Mouse (Mus musculus) G1E (cell line): Measurements from ENCODE around the gene Ms4a14. TPM values are rescaled to one million over a fixed set of nuclear protein-coding genes. Genes with fewer than 3 reads are reported as not detected.
"Not testable (repeated sequence)": the region's sequence is repeated elsewhere in the genome, so short reads cannot be mapped to it uniquely, and the experiment has no call there.

Experiments
- ATAC-seq: 2 replicates; pipeline ENCODE4 v1.8.0; 2016; ENCODE audit warnings: mild to moderate bottlenecking; ENCODE audit not compliant: insufficient number of reproducible peaks, poor library complexity, low FRiP score, severe bottlenecking; ENCODE audit errors: extremely low read depth
- DNase-seq: peaks from one replicate; pipeline ENCODE4 v3.0.0; 2012; ENCODE audit warnings: low spot score
- H3K27me3 ChIP-seq: 2 replicates; pipeline ENCODE4 v1.6.1; 2012; ENCODE audit warnings: mild to moderate bottlenecking, low read length, inconsistent platforms; ENCODE audit not compliant: insufficient read depth
- H3K36me3 ChIP-seq: replicated peaks from 2 replicates; pipeline ENCODE3; 2012; ENCODE audit warnings: mild to moderate bottlenecking, inconsistent platforms
- H3K4me1 ChIP-seq: 2 replicates; pipeline ENCODE4 v1.6.1; 2012; ENCODE audit warnings: low read depth, low read length, inconsistent platforms, mixed read lengths; ENCODE audit not compliant: insufficient read depth
- H3K4me3 ChIP-seq: 2 replicates; pipeline ENCODE4 v1.5.1; 2012; ENCODE audit warnings: low read depth, mild to moderate bottlenecking, inconsistent platforms, low read length, moderate library complexity, mixed read lengths
- H3K9me3 ChIP-seq: replicated peaks from 2 replicates; pipeline ENCODE4 v1.6.1; 2012; ENCODE audit warnings: inconsistent platforms
- CTCF ChIP-seq: IDR thresholded peaks from 2 replicates; pipeline ENCODE4 v1.5.1; 2012; ENCODE audit warnings: low read depth, low read length, inconsistent platforms, mixed read lengths
- GATA1 ChIP-seq: IDR thresholded peaks from 2 replicates; pipeline ENCODE4 v1.6.1; 2012; ENCODE audit warnings: borderline replicate concordance, low read length, inconsistent platforms, mixed read lengths
- GATA2 ChIP-seq: IDR thresholded peaks from 2 replicates; pipeline ENCODE4 v1.6.1; 2012; ENCODE audit warnings: low read depth, low read length, inconsistent platforms, borderline replicate concordance
- POLR2AphosphoS5 ChIP-seq: IDR thresholded peaks from 2 replicates; pipeline ENCODE4 v1.6.1; 2012; ENCODE audit warnings: low read depth, low read length, inconsistent platforms; ENCODE audit not compliant: insufficient replicate concordance
- TAL1 ChIP-seq: conservative IDR thresholded peaks from 2 replicates; pipeline ENCODE4 v1.6.1; 2012; ENCODE audit warnings: low read depth, low read length, inconsistent platforms, mixed read lengths
- polyA plus RNA-seq: library from polyadenylated mRNA; stranded (reverse); fragments of >175 nt; gene quantifications from 2 replicates; pipeline ENCODE4 v1.2.3, GENCODE M21; 2012
- total RNA-seq, 2 experiments: library from RNA; stranded (forward) in 1 of 2; stranded (reverse) in 1 of 2; fragments of 200-1000 nt in 1 of 2; fragments of >200 nt in 1 of 2; fragmentation: Nextera tagmentation in 1 of 2; gene quantifications; 2 replicates each; pipeline ENCODE4 v1.2.3; 2014 to 2017

The Ms4a14 gene
- total and polyA plus RNA-seq, 3 experiments: 0.05 TPM; not detected in 2

DNA sequence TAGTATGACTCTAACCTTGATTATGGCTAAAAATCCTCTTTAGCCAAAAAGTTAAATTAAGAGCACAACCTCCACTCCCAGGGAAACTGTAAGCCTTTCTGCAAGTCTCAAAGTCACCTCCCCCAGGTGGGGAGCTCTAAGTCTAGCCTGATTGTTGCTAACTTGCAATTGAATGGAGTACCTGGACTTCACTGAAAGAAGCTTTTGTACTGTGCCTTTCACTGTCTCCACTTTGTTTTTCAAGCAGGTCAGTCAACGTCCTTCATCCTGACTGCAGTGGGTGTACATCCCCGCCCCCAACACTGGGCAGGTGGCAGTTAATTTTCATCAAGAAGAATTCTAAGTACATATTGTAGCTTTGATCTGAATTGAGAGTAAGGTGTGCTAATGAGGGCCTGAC lies 15.3 kb downstream of the Ms4a14 start:
- no peak for TF ChIP-seq POLR2AphosphoS5
- TF ChIP-seq GATA2: no peak
- no peak for TF ChIP-seq TAL1
- no peak for TF ChIP-seq CTCF
- ATAC-seq (no peak), DNase-seq (no peak)
- Histone ChIP-seq H3K4me3 (no peak overlapping the region), H3K27me3 (no peaks in the 10 kb centered on the region), H3K4me1 (no peaks in the 10 kb centered on the region), H3K36me3 (no peaks in the 10 kb centered on the region), H3K9me3 (no peaks in the 10 kb centered on the region)

DNA sequence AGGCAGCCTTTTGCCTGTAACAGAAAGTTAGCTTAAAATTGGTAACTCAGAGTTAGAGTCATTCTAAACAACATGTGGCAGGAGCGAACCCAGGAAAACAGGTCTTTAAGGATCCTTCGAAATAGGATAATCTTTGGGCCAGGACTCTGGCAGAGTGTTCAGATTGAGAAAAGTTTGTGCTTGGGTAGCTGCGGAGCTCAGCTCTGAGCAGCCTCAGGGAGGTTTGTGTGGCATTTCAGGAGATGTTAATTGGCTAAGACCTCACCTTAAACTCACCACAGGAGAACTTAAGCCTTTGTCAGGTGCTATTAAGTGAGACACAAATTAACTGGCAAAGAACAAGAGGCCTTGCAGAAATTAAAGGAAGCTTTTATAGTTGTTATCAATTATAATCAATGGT lies 20.6 kb downstream of the Ms4a14 start:
- H3K9me3 ChIP-seq, H3K36me3 ChIP-seq, H3K4me1 ChIP-seq, H3K27me3 ChIP-seq, H3K4me3 ChIP-seq, ATAC-seq, DNase-seq: not testable (repeated sequence)

DNA sequence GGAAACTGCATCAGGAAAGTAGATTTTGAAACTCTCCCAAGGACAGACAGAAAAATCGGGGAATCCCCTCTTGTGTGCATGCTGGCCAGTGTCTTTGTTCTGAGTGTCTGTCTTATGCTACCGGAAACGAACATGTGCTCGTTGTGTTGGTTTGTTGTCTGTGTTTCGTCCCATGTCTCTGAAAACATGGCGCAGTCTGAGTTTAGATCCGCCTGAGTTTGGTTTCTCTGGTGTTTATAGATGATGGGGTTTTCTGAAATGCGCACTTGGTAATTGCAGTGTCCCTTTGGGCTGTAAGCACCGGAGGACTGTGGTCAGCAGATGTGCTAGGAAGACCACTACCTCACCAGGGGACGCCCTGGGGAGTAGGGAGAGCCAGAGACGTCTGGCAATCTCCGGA lies 21.3 kb downstream of the Ms4a14 start:
- Histone ChIP-seq H3K27me3 (no peaks in the 10 kb centered on the region), H3K4me3 (no peak overlapping the region), H3K9me3 (no peaks in the 10 kb centered on the region), H3K36me3 (no peaks in the 10 kb centered on the region), H3K4me1 (no peaks in the 10 kb centered on the region)
- ATAC-seq: no peak
- no peak for DNase-seq
- TF ChIP-seq POLR2AphosphoS5: no peak
- no peak for TF ChIP-seq CTCF
- no peak for TF ChIP-seq TAL1
- no peak for TF ChIP-seq GATA2

DNA sequence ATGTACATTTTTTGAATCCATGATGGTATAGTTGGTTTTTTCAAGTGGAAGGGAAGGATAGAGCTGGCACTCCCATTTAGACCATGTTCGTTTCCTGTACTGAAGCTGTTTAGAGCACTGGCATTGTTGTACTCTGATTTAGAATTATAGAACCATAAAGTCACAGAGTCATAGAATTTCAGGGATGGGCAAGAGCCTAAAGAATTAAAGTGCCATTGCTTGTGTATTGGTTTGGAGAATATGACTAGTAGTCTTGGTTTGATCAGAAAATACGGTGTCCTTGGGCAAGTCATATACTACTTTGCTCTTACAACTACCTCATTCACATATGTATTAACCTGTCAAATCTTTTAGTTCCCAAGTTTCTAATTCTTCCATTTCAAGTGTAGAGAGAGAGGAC lies 30.5 kb downstream of the Ms4a14 start, which contains the start of gene Ms4a5:
Gene Ms4a5 (minus strand): TSS at position 101 of the 400 bp plus-strand sequence.
- H3K4me1 ChIP-seq: no peaks in the 10 kb centered on the region
- no peak for TF ChIP-seq TAL1
- TF ChIP-seq GATA1: no peak
- no peak for TF ChIP-seq CTCF
- TF ChIP-seq POLR2AphosphoS5: no peak
- TF ChIP-seq GATA2: no peak
- no peaks in the 10 kb centered on the region for H3K36me3 ChIP-seq
- no peaks in the 10 kb centered on the region for H3K27me3 ChIP-seq
- DNase-seq (no peak), ATAC-seq (no peak)
- no peak within 1 kb of the TSS for H3K4me3 ChIP-seq
- H3K9me3 ChIP-seq: no peaks in the 10 kb centered on the region

DNA sequence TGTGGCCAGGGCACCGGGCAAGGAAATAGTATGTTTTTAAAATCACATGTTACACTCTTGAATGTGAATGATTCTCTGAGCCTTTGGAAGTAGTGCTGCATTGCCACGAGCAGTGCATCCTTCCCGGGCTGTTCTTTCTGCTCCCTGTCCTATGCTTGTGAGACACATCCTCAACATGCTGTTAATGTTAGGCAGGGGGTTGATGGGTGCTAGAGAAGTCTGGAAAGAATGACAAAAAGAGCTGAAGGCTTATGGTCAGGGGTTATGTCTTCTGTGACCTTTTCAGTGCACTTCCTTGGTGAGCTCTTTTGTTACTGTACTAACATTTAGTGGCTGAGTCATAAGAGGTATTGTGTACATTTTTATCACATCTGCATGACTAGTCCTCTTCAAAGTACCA lies 34.0 kb downstream of the Ms4a14 start:
- H3K36me3 ChIP-seq: no peaks in the 10 kb centered on the region
- no peak overlapping the region for H3K4me3 ChIP-seq
- H3K9me3 ChIP-seq: no peaks in the 10 kb centered on the region
- TF ChIP-seq CTCF (no peak), TAL1 (no peak), GATA1 (no peak), POLR2AphosphoS5 (no peak), GATA2 (no peak)
- no peaks in the 10 kb centered on the region for H3K27me3 ChIP-seq
- ATAC-seq (no peak), DNase-seq (no peak)
- no peaks in the 10 kb centered on the region for H3K4me1 ChIP-seq

DNA sequence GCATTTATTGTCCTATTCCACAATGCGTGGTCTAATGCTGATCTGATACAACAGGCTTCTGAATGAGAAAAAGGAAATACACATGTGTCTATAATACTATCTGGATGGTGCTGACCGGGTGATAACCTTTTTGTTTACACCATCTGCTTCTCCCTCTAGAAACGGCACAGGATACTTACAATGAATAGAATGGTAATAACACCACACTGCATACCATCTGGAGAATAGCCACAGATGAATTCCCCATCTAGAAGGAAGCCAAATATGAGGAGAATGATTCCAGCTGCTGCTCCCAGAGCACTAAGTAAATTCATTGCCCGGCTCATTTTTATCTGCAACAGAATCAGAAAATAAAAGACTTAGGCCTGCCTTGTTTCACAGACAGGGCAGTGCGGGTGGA lies 37.8 kb downstream of the Ms4a14 start:
- no peak for DNase-seq
- no peaks in the 10 kb centered on the region for H3K9me3 ChIP-seq
- ATAC-seq: no peak
- no peaks in the 10 kb centered on the region for H3K36me3 ChIP-seq
- H3K4me3 ChIP-seq: no peak overlapping the region
- no peak for TF ChIP-seq POLR2AphosphoS5
- no peak for TF ChIP-seq GATA1
- TF ChIP-seq GATA2: no peak
- TF ChIP-seq TAL1: no peak
- no peak for TF ChIP-seq CTCF
- H3K4me1 ChIP-seq: no peaks in the 10 kb centered on the region
- H3K27me3 ChIP-seq: no peaks in the 10 kb centered on the region

DNA sequence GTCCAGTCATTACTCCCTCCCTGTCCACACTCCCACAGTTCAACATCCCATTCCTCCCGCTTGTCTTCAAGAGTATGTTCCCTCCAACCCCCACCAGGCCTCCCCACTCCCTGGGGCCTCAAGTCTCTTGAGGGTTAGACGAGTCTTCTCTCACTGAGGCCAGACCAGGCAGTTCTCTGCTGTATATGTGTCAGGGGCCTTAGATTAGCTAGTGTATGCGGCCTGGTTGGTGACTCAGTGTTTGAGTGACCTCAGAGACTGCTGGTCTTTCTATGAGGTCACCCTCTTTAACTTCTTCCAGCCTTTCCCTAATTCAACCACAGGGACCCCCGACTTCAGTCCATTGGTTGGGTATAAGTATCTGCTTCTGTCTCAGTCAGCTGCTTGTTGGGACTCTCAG lies 47.3 kb downstream of the Ms4a14 start:
- no peaks in the 10 kb centered on the region for H3K36me3 ChIP-seq
- no peak overlapping the region for H3K4me3 ChIP-seq
- TF ChIP-seq TAL1 (no peak), GATA1 (no peak), CTCF (no peak), POLR2AphosphoS5 (no peak), GATA2 (no peak)
- no peaks in the 10 kb centered on the region for H3K4me1 ChIP-seq
- DNase-seq (no peak), ATAC-seq (no peak)
- H3K9me3 ChIP-seq: no peaks in the 10 kb centered on the region
- H3K27me3 ChIP-seq: no peaks in the 10 kb centered on the region; the same call in 1 of the 2 replicates
